Mouse (Mus musculus): Measurements from ENCODE around the gene Prkaca.
A peak's percentile ranks its signal among the peaks of the same experiment; 100 is the strongest.

Prkaca gene

GRCm38 (mm10) chr8:84032777-84033176, 60.0 kb downstream of the Prkaca start:
- no peak for DNase-seq (ENCODE audit: low read depth, low spot score)

- no peak for DNase-seq (ENCODE audit: low read depth, low spot score)
Measured at GRCm38 (mm10) chr8:84038015-84038414, 65.2 kb downstream of the Prkaca start.

- peak; percentile 88 for DNase-seq (ENCODE audit: low read depth, low spot score)
Measured at GRCm38 (mm10) chr8:84039050-84039449, 66.3 kb downstream of the Prkaca start.

- peak; percentile 77 for DNase-seq (ENCODE audit: low read depth, low spot score)
Measured at GRCm38 (mm10) chr8:84042066-84042947, 69.5 kb downstream of the Prkaca start, which contains the start of gene Il27ra. TSS of gene Il27ra (minus strand) at chr8:84042589.

GRCm38 (mm10) chr8:84042948-84043342, 70.2 kb downstream of the Prkaca start:
- no peak for DNase-seq (ENCODE audit: low read depth, low spot score)

- DNase-seq (ENCODE audit: low read depth, low spot score) = no peak
Measured at GRCm38 (mm10) chr8:84044103-84044502, 71.3 kb downstream of the Prkaca start.

GRCm38 (mm10) chr8:84044900-84045299, 72.1 kb downstream of the Prkaca start, which contains the start of gene Rln3:
TSS of gene Rln3 (minus strand) at chr8:84045000.
- DNase-seq (ENCODE audit: low read depth, low spot score) = no peak
